Mouse (Mus musculus): Measurements from ENCODE around the gene Pip4k2c.
"Not testable (repeated sequence)": the region's sequence is repeated elsewhere in the genome, so short reads cannot be mapped to it uniquely, and the experiment has no call there.

Pip4k2c gene

GRCm38 (mm10) chr10:127167614-127168192, 43.7 kb downstream of the Pip4k2c start:
- DNase-seq (ENCODE audit: low spot score), result no peak

- no peak for DNase-seq (ENCODE audit: low spot score)
These were observed 44.4 kb downstream of the Pip4k2c start for GRCm38 (mm10) chr10:127166771-127167613.

- no peak for DNase-seq (ENCODE audit: low spot score)
These were observed 45.0 kb downstream of the Pip4k2c start for GRCm38 (mm10) chr10:127166404-127166715.

GRCm38 (mm10) chr10:127165654-127166403, 45.6 kb downstream of the Pip4k2c start:
- DNase-seq (ENCODE audit: low spot score), result peak; percentile 41

- no peak for DNase-seq (ENCODE audit: low spot score)
These were observed 46.1 kb downstream of the Pip4k2c start for GRCm38 (mm10) chr10:127165354-127165653.

GRCm38 (mm10) chr10:127164631-127165353, 46.6 kb downstream of the Pip4k2c start, which contains the start of gene B4galnt1:
B4galnt1 (plus strand) TSS chr10:127165225.
- DNase-seq (ENCODE audit: low spot score), result peak; percentile 74

- DNase-seq (ENCODE audit: low spot score), result no peak
These were observed 47.2 kb downstream of the Pip4k2c start for GRCm38 (mm10) chr10:127164190-127164589.

- DNase-seq (ENCODE audit: low spot score), result not testable (repeated sequence)
These were observed 48.6 kb downstream of the Pip4k2c start for GRCm38 (mm10) chr10:127162771-127163261.

- no peak for DNase-seq (ENCODE audit: low spot score)
These were observed 50.7 kb downstream of the Pip4k2c start for GRCm38 (mm10) chr10:127160728-127161127.

- DNase-seq (ENCODE audit: low spot score), result no peak
These were observed 51.3 kb downstream of the Pip4k2c start for GRCm38 (mm10) chr10:127160081-127160480.

- no peak for DNase-seq (ENCODE audit: low spot score)
These were observed 52.9 kb downstream of the Pip4k2c start for GRCm38 (mm10) chr10:127158471-127158870.

- no peak for DNase-seq (ENCODE audit: low spot score)
These were observed 54.9 kb downstream of the Pip4k2c start for GRCm38 (mm10) chr10:127156511-127156910.

- DNase-seq (ENCODE audit: low spot score), result no peak
These were observed 55.3 kb downstream of the Pip4k2c start for GRCm38 (mm10) chr10:127156089-127156488.

- DNase-seq (ENCODE audit: low spot score), result no peak
These were observed 56.7 kb downstream of the Pip4k2c start for GRCm38 (mm10) chr10:127154652-127155051.

- no peak for DNase-seq (ENCODE audit: low spot score)
These were observed 57.1 kb downstream of the Pip4k2c start for GRCm38 (mm10) chr10:127154241-127154640.

GRCm38 (mm10) chr10:127153323-127153722, 58.1 kb downstream of the Pip4k2c start:
- DNase-seq (ENCODE audit: low spot score), result no peak

GRCm38 (mm10) chr10:127152556-127152955, 58.8 kb downstream of the Pip4k2c start:
- not testable (repeated sequence) for DNase-seq (ENCODE audit: low spot score)

- DNase-seq (ENCODE audit: low spot score), result not testable (repeated sequence)
These were observed 60.2 kb downstream of the Pip4k2c start for GRCm38 (mm10) chr10:127151233-127151632.

- DNase-seq (ENCODE audit: low spot score), result no peak
These were observed 60.9 kb downstream of the Pip4k2c start for GRCm38 (mm10) chr10:127150471-127150872.

- DNase-seq (ENCODE audit: low spot score), result no peak
These were observed 64.2 kb downstream of the Pip4k2c start for GRCm38 (mm10) chr10:127147135-127147534.
